Mouse (Mus musculus) regulatory T cell (primary cell): ENCODE results near the gene Bahcc1.

Experiments
- in situ Hi-C: fragments of 300-600 bp; cut with MboI, MseI; formaldehyde crosslinking; loops from one replicate; pipeline ENCODE4 v1.15.1; 2025; ENCODE audit warnings: high pct_unique_total_duplicates

Gene Bahcc1

DNA sequence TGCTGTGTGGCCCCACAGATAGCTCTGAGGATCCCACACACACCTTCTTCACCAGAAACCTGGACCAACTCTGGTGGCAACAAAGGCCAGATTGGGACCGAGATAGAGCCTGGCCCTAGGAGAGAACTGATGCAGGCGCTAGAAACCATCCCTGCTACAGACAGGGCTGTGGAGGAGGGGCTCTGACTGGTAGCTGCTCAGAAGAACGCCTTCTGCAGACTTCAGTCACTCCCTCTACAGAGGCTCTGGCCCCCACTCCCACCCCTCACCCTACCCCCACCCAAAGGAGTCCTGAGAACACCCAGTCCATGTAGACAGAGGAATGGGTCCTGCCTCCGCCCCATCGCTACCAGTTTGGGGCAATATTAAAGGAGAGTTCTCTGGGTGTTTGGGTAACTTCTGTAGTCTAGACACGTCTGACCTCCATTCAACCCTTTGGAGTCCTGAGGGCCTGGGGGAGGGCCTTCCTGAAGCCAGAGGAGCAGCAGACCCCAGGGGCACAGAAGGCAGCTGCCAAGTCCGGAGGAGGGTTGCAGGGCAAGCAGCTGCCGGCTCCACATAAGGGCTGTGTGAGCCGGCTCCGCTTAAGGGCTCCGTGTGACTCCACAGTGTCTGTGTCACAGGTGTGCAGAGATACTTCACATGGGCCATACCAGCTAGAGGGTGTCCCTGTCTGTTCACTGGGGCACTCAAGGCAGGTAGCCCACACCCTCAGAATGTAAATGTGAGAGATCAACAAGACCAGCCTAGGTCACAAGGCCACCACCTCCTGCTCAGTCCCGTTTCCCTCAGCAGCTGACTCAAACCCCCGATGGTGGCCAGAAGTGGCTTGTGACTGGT lies 63.8 kb downstream of the Bahcc1 start:
- in situ Hi-C loops, result no loop called here

DNA sequence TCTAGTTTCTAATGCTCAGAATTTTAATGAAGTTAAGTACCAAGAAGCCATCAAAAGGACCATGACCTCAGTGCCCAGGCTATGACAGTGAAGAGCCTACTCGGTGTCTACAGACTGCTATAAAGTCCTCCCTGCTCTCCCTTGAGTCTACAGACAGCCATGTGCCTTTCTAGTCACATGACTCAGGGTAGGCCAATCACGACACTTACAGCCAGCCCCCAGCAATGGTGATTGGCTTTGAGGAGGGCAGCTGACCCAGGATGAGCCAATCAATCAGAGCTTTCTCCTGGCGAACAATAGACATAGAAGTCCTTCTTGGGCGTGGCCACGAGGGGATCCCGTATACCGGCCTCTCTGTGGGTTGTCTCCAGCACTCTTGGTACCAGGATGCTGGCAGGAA lies 65.0 kb downstream of the Bahcc1 start:
- in situ Hi-C loops, result no loop called here

DNA sequence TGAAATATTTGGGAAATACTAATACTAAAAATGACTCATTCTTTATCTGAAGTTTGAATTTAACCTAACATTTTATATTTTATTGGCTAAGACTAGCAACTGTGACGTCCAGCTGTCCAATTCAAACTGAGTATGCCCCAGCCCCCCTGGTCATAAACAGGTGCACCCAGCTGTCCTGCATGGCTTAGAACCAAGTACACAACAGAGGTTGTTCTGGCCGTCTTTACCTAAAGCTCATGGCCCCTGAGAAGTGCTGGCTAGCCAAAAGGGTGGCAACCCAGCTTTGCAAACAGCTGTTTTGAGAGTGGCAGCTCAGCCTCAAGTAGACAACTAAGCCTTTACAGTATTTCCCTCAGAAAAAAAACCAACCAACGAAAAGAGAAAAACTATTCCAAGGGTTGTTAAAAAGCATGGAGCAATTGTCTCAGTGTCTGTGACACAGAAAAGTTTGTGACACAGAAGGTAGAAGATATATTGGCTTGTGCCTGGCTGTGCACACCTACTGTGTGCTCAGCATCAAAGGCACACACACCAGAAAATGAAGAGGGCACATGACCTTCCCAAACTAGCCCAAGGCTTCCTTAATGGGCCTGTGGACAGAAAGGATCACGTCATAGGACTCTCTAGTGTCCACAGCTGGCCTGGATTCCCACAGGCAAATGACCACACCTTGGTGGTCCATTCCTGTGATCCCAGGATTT lies 65.8 kb downstream of the Bahcc1 start:
- in situ Hi-C loops, result no loop called here

DNA sequence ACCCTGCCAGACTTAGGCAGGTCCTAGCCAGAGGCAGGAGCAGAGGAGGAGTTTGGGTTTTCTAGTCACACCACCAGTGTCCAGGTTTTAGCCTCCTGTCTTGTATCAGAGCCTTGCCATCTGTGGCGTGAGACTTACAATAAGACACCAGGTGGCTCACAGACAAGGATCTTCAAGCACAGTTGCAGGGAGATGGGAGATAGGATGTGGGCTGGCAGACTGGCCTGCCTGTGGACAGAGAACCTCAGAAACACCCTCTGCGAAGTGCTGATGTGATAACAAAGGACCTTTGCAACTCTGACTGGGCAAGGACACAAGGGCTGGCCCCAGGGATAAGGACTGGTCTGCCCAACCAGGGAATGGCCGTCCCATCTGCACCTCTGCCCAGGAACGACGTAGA lies 66.7 kb downstream of the Bahcc1 start:
- in situ Hi-C loops, result no loop called here

DNA sequence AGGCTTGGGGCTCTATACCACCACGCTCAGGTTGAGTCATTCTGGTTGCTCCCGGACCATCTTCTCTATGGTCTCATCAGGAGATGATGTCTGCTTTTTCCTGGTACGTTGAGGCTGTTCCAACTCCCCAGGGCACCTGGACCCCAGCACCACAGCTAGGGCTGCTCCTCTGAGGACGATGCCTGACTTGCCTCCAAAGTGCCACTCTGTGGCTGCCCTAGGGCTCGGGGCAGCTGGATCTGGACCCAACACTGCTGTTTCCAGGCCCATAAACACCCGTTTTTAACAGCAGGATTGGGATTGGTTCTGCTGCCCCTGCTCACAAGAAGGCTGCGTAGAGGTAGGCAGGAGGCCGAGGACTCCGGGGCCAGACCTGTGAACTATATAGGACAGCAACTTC lies 70.4 kb downstream of the Bahcc1 start:
- in situ Hi-C loops, result loop anchor here (10.0 kb wide), 1 partner anchor 198 kb away; no protein-coding TSS in a partner anchor

DNA sequence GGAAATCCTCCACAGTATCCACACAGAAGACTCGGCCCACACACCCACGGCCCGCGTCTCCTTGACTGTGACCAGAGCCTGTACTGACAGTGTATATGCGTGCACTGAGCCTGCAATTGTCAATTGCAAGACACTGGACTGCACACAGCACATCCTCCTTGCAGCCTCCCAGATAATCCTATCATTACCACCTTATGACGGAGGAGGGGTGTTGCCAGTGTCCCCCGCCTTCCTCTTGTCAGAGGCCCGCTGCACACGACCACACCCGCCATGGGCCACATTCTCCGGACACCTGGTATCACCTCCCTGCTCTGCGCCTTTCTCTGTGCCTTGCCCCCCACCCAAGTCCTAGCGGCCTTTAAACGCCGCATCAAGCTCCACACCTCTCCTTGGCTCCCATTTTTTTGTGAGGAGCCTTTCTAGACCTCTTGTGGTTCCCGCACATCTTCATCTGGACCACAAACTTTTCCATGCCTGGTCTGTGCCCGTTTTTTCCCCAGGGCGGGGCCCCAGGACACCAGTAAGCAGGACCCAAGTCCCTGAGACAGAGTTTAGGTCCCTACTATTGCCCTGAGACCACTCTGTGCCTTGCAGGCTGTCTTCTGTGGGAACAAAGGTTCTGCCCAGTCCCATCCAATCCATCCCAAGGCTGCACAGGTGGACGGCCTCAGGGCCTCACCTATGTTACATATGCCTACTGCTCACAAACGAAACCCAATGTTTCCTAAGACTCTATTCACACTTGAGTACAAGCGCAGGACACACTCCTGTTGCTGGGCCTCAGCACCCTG lies 71.0 kb downstream of the Bahcc1 start:
- in situ Hi-C loops, result loop anchor here (10.0 kb wide), 1 partner anchor 199 kb away; no protein-coding TSS in a partner anchor

DNA sequence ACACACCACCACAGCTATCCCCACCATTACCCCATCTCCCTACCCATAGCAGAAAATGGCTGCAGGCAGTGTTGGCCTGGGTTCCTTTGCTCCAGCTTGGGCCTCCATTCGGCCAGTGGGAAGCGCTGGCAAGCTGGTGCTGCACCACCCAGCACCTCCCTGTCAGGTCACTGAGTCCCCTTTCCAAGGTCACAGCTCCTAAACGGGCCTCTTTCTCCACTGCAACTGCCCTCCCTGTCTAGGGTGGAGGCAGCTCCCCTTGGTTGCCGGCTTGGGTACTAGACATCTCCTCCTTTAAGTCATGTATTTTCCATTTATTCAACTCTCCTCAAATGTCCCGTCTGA lies 71.6 kb downstream of the Bahcc1 start:
- in situ Hi-C loops, result loop anchor here (10.0 kb wide), 1 partner anchor 200 kb away; no protein-coding TSS in a partner anchor

DNA sequence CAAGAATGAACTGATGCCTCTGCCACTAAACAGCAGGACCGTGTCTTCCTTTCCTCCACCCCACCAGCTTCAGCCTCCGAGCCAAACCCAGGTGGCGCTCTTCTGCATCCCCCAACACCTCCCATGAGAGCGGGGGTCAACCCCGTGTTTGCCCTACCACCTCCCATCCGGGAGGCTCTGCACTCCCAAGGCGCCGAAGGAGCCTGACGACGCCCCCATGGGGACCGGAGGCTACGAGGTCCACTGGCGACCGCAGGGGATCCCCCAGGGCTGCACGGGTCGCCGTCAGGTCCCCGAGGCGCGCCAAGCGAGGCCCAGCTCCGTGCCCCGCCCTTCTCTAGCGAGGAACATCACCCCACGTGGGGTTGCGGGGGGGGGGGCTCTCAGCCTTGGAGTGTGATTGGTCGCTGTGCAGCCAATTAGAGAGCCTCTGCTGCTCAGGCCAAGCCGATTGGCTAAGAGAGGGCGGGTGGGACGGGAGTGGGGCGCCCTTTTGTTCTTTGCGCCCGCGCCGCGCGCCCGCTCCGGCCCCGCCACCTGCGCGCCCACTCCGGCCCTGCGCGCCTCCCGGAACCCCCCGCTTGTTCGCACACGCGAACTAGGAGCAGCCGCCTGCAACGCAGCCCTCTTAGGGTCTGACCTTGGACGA lies 72.3 kb downstream of the Bahcc1 start:
- in situ Hi-C loops, result loop anchor here (10.0 kb wide), 1 partner anchor 200 kb away; no protein-coding TSS in a partner anchor

DNA sequence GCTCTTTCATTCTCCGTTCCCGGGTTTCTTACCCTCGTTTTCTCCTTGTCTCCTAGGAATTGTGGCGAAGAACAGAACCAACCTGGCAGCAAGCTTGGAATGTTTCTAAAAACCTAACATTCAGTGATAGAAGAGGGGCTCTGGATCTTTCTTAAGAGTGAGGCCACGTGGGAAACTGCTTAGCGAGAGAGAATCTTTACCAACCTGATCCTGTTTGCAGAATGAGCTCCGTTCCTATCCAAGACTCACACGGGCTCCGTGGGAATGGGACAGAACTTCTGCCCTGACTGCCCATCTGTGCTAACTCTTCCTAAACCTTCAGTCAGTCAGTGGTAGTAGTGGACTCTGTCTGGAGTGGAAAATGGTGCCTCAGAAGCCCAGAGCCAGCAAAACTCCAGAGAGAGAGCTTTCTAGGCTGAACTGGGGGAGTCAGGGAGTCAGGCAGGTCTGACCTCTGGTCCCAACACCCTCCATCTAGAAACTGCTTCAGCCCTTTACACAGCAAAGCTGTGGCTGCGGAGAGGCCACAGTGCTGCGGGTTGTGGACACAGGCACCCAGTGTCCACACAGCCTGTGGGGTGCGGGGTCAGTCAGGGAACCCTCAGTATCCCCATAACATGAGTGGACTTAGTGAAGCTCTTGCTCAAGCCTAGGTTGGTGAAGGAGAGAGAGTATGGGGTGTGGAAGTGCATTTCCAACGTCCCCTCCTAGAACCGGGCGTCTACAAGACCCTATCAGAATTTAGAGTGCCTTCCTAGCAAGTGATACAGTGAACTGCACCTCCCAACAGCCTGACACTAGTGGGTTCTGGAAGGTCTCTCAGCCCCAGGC lies 73.0 kb downstream of the Bahcc1 start:
- in situ Hi-C loops, result loop anchor here (10.0 kb wide), 1 partner anchor 201 kb away; no protein-coding TSS in a partner anchor

DNA sequence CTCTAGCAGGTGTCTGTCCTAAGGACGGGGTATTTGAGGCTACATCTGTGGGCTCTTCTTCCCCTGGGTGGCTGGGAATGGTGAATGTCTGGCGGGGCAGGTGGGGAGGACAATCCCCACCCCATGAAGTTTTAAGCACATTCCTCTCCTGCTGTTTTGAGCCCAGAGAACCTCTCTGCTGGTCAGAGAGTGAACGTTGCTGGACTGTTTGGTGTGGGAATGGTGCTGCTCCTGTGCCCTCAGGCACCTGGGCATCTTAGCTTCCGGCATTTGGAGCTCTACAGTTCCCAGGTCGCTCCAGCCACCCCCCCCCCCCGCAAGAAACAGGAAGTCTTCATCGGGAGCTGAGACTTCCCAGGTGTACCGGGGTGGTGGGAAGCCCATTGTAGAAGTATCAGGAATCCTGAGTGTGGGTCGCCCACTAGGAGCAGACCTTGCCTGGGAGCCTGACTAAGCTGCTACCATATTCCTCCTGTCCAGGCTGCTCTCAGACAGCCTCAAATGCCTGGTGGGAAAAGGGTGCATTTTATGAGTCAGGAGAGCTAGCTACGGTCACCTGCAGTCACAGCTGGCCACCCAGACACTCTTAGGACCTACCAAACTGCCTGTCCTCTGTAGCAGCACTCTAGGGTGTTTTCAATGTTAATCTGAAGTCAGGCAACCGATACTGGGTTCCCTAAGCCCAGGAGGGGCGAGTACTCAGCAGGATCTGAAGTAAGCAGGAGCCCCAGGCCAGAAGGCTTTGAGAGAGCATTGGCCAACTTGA lies 73.8 kb downstream of the Bahcc1 start:
- in situ Hi-C loops, result loop anchor here (10.0 kb wide), 1 partner anchor 202 kb away; no protein-coding TSS in a partner anchor

DNA sequence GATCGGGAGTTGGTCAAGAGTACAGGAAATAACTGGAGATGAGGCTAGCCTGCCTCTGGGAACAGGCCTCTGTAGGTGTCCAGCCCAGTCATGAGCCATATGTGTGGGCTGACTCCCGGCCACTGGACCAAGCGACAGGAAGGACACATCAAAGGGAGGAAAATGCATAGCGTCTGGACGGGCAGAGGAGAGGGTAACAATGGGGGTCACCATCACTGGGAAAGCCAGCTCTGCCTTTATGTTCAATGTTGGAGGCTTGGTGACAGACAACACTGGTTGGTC lies 74.3 kb downstream of the Bahcc1 start:
- in situ Hi-C loops, result loop anchor here (10.0 kb wide), 1 partner anchor 202 kb away; no protein-coding TSS in a partner anchor

DNA sequence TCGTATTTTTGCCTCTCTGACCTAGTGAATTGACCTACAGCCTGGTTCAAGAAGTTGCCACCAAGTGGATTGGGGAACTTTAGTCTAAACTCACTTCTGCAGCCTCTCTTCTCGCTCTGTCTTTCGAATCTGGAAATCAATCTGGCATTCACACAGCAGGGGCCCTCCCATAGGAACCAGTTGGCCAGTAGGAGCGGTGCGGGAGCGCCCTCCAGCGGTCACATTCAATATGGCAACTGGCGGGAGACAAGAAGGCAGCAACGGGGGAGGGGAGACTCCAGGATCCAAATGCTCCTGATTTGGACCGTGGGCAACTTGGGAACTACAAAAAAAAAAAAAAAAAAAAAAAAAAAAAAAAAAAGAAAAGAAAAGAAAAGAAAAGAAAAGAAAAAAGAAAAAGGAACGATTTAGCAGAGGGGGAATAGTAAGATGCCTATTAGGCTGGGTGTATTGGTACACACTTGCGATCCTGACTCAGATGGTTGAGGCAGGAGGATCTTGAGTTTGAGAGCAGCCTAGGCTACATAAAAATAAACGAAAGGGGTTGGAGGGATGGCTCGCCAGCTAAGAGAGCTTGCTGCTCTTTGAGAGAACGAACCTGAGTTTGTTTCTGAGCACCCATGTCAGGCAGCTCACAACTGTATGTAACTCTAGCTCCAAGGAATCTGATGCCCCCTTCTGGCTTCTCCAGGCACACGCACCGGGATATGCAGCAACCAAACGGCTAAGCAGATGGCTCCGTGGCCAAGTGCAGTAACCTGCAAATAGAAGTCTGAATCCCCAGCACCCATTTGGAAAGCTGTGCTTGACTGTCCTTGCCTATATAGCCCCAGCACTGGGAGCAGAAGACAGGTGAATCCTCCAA lies 75.1 kb downstream of the Bahcc1 start:
- in situ Hi-C loops, result loop anchor here (10.0 kb wide), 1 partner anchor 203 kb away; no protein-coding TSS in a partner anchor

DNA sequence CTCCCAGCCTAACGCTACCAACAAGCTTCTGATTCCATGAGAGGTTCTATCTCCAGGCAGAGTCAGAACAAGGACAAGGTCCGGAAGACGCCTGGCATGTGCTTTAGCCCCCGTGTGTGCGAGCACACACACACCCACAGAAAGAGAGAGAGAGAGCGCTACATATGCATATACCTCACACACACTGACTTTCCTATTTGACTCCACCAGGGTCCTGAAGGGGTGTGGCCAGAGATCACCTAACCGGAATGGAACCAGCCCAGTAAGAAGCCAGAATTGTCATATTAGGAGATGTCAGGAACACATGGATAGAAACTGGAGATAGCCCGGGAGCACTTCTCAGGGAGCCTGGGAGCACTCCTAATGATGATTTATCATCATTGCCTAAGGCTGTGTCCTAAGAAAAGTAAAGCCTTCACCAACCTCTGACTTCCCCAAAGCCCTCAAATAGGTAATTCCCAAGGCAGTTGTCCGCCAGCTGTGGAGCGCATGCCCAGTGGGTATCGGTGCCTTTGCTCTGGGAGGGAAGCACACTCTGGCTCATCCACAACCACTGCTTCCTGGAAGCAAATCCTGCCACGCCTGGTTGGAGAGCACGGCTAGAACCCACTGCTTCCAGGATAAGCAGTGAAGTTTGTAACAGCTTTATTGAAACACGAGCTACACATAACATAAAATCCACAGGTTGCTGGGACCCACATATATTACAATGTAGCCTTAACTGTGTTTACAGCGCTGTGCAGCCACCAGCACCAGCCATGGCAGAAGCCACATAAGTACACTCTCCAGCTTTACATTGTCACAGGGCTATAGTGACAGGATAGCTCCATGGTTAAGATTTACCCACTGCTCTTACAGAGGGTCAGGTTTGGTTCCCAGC lies 75.9 kb downstream of the Bahcc1 start:
- in situ Hi-C loops, result loop anchor here (10.0 kb wide), 1 partner anchor 204 kb away; no protein-coding TSS in a partner anchor

DNA sequence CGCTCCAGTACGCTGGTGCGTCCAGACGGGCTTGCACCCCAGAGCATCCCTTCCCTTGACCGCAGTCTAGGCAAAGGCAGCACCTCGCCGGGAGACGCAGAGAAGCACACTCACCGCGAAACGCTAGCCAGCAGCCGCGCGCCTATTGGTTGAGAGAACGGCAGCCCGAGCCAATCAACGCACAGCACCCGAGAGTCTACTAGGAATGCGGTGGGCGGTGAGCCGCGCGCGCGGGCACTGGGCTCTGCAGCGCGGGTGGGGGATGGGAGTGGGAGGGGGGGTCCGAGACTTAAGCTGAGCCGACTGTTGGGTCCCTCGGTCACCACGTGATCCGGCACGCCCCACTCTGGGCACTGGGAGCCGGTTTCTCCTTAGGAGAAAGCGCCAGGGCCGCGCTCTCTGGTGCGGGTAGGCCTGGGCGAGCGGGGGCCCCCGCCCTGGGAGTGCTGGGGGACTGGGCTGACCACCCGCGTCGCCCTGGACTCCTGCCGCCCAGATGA lies 78.1 kb downstream of the Bahcc1 start:
- in situ Hi-C loops, result no loop called here

DNA sequence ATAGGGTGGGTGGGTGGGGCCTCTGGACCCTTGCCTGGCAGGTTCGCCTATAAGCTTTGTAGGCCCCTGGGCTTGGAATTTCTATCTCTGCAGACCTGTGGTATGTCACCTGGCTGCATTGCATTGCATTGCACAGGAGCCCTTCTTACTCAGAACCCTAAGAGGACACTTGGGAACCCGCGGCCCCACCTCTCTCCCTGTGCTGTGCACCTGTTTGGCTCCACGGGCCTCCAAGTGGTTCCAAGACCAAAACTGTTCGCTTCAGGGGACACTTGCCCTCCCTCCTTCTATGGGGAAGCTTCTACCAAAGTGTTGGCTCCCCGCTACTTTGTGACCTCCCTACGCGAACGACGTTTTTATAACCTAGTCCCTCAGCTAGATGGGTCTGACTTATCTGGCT lies 78.8 kb downstream of the Bahcc1 start:
- in situ Hi-C loops, result no loop called here

DNA sequence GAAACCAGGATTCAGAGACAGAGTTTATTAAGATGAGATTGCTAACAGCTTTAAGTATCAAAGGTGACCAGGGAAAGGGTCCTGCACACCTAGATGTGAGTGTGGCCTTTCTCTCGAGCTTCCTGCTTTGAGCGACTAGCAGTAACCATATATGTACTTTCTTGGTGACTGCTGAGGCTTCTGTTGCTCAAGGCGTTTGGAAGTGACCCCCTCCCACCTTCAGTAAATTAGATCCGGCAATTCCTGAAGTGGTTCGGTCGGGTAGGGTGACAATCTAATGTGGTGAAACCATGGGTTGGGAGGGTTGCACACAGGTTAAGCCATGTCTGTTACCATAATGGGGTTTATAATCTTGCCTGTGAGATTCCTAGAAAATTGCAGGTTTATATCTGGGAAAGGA lies 79.3 kb downstream of the Bahcc1 start:
- in situ Hi-C loops, result no loop called here

DNA sequence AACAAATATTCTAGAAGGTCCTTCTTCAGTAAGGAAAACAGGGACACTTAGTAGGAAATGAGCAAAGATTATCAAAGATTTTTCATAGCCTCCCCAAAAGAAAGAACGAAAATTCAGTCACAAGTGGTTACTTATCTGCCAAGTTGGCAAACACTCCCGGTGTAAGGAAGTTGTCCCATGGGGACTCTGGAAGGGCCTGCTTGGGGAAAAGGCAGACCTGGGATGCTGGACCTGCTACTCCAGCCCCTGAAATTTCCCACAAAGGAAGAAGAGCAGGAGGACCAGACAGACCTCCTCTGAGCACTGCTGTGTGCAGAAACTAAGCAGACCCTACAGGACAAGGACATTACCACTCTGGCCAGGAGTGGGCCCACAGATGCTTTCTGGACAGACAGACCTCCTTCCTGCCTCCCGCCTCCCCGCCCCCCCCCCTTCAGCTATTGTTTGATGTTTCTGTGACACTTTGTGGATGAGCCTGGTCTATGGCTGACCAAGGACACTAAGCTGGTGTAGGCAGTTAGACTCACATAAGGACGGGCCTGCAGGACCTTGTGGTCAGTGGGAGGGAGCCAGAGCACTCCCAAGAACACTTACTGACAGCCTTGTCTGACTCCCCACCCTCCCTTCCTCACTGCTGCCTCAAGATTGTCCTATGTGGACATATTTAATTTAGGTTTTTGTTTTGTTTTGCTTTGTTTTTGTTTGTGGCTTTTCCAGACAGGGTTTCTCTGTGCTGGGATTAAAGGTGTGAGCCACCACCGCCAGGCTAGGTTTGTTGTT lies 81.3 kb downstream of the Bahcc1 start:
- in situ Hi-C loops, result no loop called here
